ENCODE assay signal across 21 mouse cellular contexts in the genomic region with DNA sequence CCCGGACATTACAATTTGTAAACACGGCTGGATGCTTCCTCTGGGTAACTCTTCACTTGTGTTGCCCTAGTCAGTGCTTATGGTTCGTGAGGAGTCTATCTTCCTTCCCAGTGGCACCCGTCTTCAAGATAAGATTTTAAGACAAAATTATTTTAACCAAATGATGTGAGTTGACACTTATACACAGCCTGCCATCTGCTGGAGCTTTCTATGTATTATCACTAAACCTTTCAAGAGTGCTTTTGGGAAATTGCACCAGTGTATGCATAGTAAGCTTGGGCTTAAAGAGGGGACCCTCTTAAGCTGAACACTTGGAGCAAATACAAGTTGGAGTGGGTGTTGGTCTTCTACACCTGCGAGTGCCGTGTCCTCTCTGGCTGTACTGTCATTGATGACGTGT.
DNase-seq lines count a peak whose midpoint lies in the region; ATAC-seq and TF ChIP-seq lines count a peak whose summit lies in the region.
"Had no signal": no experiment of that assay in that cellular context is flagged by ENCODE, and none has a peak within 500 bp of the region (broad histone marks: within the 10 kb centered on the region; RNA-seq: fewer than 3 reads in every experiment).

No protein-coding gene starts in this region.

- no peaks in the 10 kb centered on the region for H3K9me3 ChIP-seq in forebrain, embryonic 16.5 days (ENCODE audit: control insufficient read depth, low read length)
- no peaks in the 10 kb centered on the region for H3K9me3 ChIP-seq in forebrain, embryonic 11.5 days (ENCODE audit: control insufficient read depth, low read length)
- no peaks in the 10 kb centered on the region for H3K9me3 ChIP-seq in kidney, embryonic 16.5 days (ENCODE audit: low read length)
- H3K9me3 ChIP-seq in midbrain, postnatal 0 days (ENCODE audit: low read length), result no peaks in the 10 kb centered on the region
- no peaks in the 10 kb centered on the region for H3K9me3 ChIP-seq in midbrain, embryonic 15.5 days
- H3K9me3 ChIP-seq: limb, embryonic 10.5 days had no signal

- H3K27ac ChIP-seq in forebrain, embryonic 16.5 days (ENCODE audit: low read length), result no peak overlapping the region
- no peak overlapping the region for H3K27ac ChIP-seq in forebrain, embryonic 11.5 days (ENCODE audit: low read depth, low read length)
- 0 out of 2 replicates have a peak overlapping the region, but pooled peaks have one; percentile 87 for H3K27ac ChIP-seq in kidney, embryonic 16.5 days (ENCODE audit: low read length)
- no peak overlapping the region for H3K27ac ChIP-seq in midbrain, postnatal 0 days (ENCODE audit: low read depth, low read length)
- H3K27ac ChIP-seq in midbrain, embryonic 15.5 days, result no peak overlapping the region
- H3K27ac ChIP-seq: gastrocnemius, adult 2 months; limb, embryonic 10.5 days; liver, embryonic 14.5 days had no signal

- no peaks in the 10 kb centered on the region for H3K36me3 ChIP-seq in forebrain, embryonic 16.5 days (ENCODE audit: control insufficient read depth, insufficient read depth)
- no peaks in the 10 kb centered on the region for H3K36me3 ChIP-seq in forebrain, embryonic 11.5 days (ENCODE audit: control insufficient read depth, insufficient read depth, low read length)
- H3K36me3 ChIP-seq in kidney, embryonic 16.5 days (ENCODE audit: insufficient read depth, low read length), result no peaks in the 10 kb centered on the region
- no peaks in the 10 kb centered on the region for H3K36me3 ChIP-seq in midbrain, postnatal 0 days (ENCODE audit: insufficient read depth, low read length)
- H3K36me3 ChIP-seq in midbrain, embryonic 15.5 days (replicated peaks), result no peaks in the 10 kb centered on the region
- H3K36me3 ChIP-seq: limb, embryonic 10.5 days had no signal

- WGBS in forebrain, embryonic 16.5 days, result 88% methylated on average over 7 of the region's 7 CpGs
- WGBS in forebrain, embryonic 11.5 days, result 91% methylated on average over 7 of the region's 7 CpGs
- WGBS in kidney, embryonic 16.5 days, result 77% methylated on average over 7 of the region's 7 CpGs
- WGBS in midbrain, postnatal 0 days, result 91% methylated on average over 7 of the region's 7 CpGs
- WGBS in midbrain, embryonic 15.5 days, result 88% methylated on average over 7 of the region's 7 CpGs

- H3K4me3 ChIP-seq in forebrain, embryonic 16.5 days (replicated peaks; ENCODE audit: low read length), result no peak overlapping the region
- H3K4me3 ChIP-seq in forebrain, embryonic 11.5 days (ENCODE audit: low read depth, low read length), result no peak overlapping the region
- H3K4me3 ChIP-seq in kidney, embryonic 16.5 days (ENCODE audit: low read length), result no peak overlapping the region
- no peak overlapping the region for H3K4me3 ChIP-seq in midbrain, postnatal 0 days (ENCODE audit: low read depth, low read length)
- H3K4me3 ChIP-seq in midbrain, embryonic 15.5 days, result no peak overlapping the region
- H3K4me3 ChIP-seq: erythroblast, embryonic 14.5 days; gastrocnemius, adult 2 months; limb, embryonic 10.5 days had no signal

- H3K27me3 ChIP-seq in forebrain, embryonic 16.5 days (replicated peaks; ENCODE audit: control insufficient read depth, insufficient read depth, low read length), result no peaks in the 10 kb centered on the region
- no peaks in the 10 kb centered on the region for H3K27me3 ChIP-seq in forebrain, embryonic 11.5 days (ENCODE audit: control insufficient read depth, insufficient read depth, low read length)
- no peaks in the 10 kb centered on the region for H3K27me3 ChIP-seq in kidney, embryonic 16.5 days (ENCODE audit: insufficient read depth, low read length)
- no peaks in the 10 kb centered on the region for H3K27me3 ChIP-seq in midbrain, postnatal 0 days (ENCODE audit: insufficient read depth, low read length)
- H3K27me3 ChIP-seq in midbrain, embryonic 15.5 days (replicated peaks), result no peaks in the 10 kb centered on the region

- 0 out of 2 replicates have a peak, but pooled peaks have one; percentile 47 for ATAC-seq in forebrain, embryonic 16.5 days
- no peak for ATAC-seq in forebrain, embryonic 11.5 days (replicated peaks; ENCODE audit: low FRiP score)
- ATAC-seq in kidney, embryonic 16.5 days (ENCODE audit: low FRiP score, low TSS enrichment), result no peak
- no peak for ATAC-seq in midbrain, postnatal 0 days (ENCODE audit: low FRiP score)
- ATAC-seq in midbrain, embryonic 15.5 days (replicated peaks), result no peak
- ATAC-seq: activated CD4-positive, CD25-positive, alpha-beta regulatory T cell, adult 4 months; inflammation-experienced regulatory T-cells, adult 6 months had no signal

- TF ChIP-seq CTCF in midbrain, postnatal 0 days (IDR thresholded peaks at IDR 0.05), result peak; percentile 62

- H3K4me1 ChIP-seq in forebrain, embryonic 16.5 days (replicated peaks; ENCODE audit: control insufficient read depth, insufficient read depth, low read length), result peaks cover 5% of the 10 kb centered on the region; the same call in 1 of the 2 replicates
- no peaks in the 10 kb centered on the region for H3K4me1 ChIP-seq in forebrain, embryonic 11.5 days (replicated peaks; ENCODE audit: control insufficient read depth, insufficient read depth, low read length)
- peaks cover 29% of the 10 kb centered on the region for H3K4me1 ChIP-seq in kidney, embryonic 16.5 days (ENCODE audit: insufficient read depth, low read length)
- H3K4me1 ChIP-seq in midbrain, postnatal 0 days (ENCODE audit: insufficient read depth, low read length), result no peaks in the 10 kb centered on the region
- H3K4me1 ChIP-seq in midbrain, embryonic 15.5 days, result no peaks in the 10 kb centered on the region

- DNase-seq in forebrain, embryonic 11.5 days (ENCODE audit: low spot score), result no peak
- DNase-seq in kidney, postnatal 36 days, result no peak
- peak; percentile 58 for DNase-seq in midbrain, postnatal 0 days (ENCODE audit: low spot score)
- DNase-seq in cerebellum, adult 9-11 months, result no peak
- no peak for DNase-seq in thymus, postnatal 25 days
- DNase-seq: B cell, adult 2 months; cerebellum, adult 2 months; gastrocnemius, adult 2 months; heart, postnatal 10 days; layer of hippocampus, adult 9-11 months; right cerebral cortex, adult 18-20 months; spleen, adult 18-20 months; thymus, postnatal 4 days had no signal

- H3K9ac ChIP-seq in forebrain, embryonic 16.5 days (replicated peaks; ENCODE audit: low read depth, low read length), result no peak overlapping the region
- no peak overlapping the region for H3K9ac ChIP-seq in forebrain, embryonic 11.5 days (ENCODE audit: low read length)
- no peak overlapping the region for H3K9ac ChIP-seq in kidney, embryonic 16.5 days (replicated peaks; ENCODE audit: low read length)
- H3K9ac ChIP-seq in midbrain, postnatal 0 days (replicated peaks; ENCODE audit: low read length, poor library complexity, severe bottlenecking), result no peak overlapping the region
- H3K9ac ChIP-seq in midbrain, embryonic 15.5 days, result no peak overlapping the region
- H3K9ac ChIP-seq: liver, embryonic 14.5 days had no signal

- no peak overlapping the region for H3K4me2 ChIP-seq in forebrain, embryonic 16.5 days (ENCODE audit: low read length)
- no peak overlapping the region for H3K4me2 ChIP-seq in forebrain, embryonic 11.5 days (ENCODE audit: low read depth, low read length, severe bottlenecking)
- no peak overlapping the region for H3K4me2 ChIP-seq in kidney, embryonic 16.5 days (replicated peaks; ENCODE audit: low read depth, low read length)
- H3K4me2 ChIP-seq in midbrain, postnatal 0 days (ENCODE audit: low read depth, low read length, poor library complexity, severe bottlenecking), result no peak overlapping the region
- no peak overlapping the region for H3K4me2 ChIP-seq in midbrain, embryonic 15.5 days
